ENCODE assay signal across 8 mouse cellular contexts in the genomic region with DNA sequence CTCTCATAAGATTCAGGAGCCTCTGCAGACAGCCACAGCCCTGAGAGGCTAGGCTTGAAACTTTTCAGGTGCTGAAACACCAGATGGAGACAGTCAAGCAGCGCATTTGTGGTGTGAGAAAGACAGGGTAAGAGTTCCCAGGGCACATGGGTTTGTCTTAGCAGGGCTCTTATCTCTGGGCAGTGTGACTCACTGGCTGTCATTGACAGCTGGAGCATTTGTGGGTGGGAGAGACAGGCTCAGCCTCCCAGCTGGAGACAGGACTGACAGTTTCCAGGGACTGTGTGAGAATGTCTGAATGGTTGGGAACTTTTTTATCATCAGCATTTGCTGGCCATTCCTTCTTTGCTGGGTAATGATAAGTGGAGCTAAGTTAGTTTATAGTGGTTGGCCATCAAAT. TPM values are rescaled to one million over a fixed set of nuclear protein-coding genes. Genes with fewer than 3 reads are reported as not detected.
DNase-seq lines count a peak whose midpoint lies in the region; ATAC-seq and TF ChIP-seq lines count a peak whose summit lies in the region.

No protein-coding gene starts in this region.

- H3K9ac ChIP-seq in liver, embryonic 13.5 days, result no peak overlapping the region

- H3K9me3 ChIP-seq in liver, embryonic 13.5 days (replicated peaks), result no peaks in the 10 kb centered on the region
- no peaks in the 10 kb centered on the region for H3K9me3 ChIP-seq in midbrain, embryonic 10.5 days (replicated peaks)

- no peak for DNase-seq in frontal cortex, adult 2 months (ENCODE audit: extremely low spot score in 1 of 2, low spot score in 1 of 2)
- DNase-seq in MEL-GATA-1-ER (ENCODE audit: extremely low read depth, low read depth), result peak; percentile 23
- peak; percentile 68 for DNase-seq in heart, adult 8-10 months (ENCODE audit: low spot score)
- DNase-seq in liver, embryonic 13.5 days, result peak; percentile 7
- no peak for DNase-seq in right cerebral cortex, postnatal 25 days
- DNase-seq in left cerebral cortex, adult 2 months (ENCODE audit: extremely low spot score in 1 of 2, low spot score in 2 of 2), result no peak
- no peak for DNase-seq in midbrain, embryonic 10.5 days (ENCODE audit: low spot score)

- H3K27ac ChIP-seq in liver, embryonic 13.5 days, result no peak overlapping the region
- H3K27ac ChIP-seq in left cerebral cortex, adult 2 months, result no peak overlapping the region
- no peak overlapping the region for H3K27ac ChIP-seq in midbrain, embryonic 10.5 days (replicated peaks)

- WGBS in liver, embryonic 13.5 days (ENCODE audit: insufficient replicate concordance), result 27% methylated on average over 1 of the region's 1 CpGs
- 89% methylated on average over 1 of the region's 1 CpGs for WGBS in midbrain, embryonic 10.5 days

- intact Hi-C loops in left cerebral cortex, adult 2 months (cut with DNase I), result no loop called here

- H3K4me3 ChIP-seq in liver, embryonic 13.5 days (replicated peaks), result no peak overlapping the region
- H3K4me3 ChIP-seq in left cerebral cortex, adult 2 months, result no peak overlapping the region
- no peak overlapping the region for H3K4me3 ChIP-seq in midbrain, embryonic 10.5 days

- no peaks in the 10 kb centered on the region for H3K4me1 ChIP-seq in liver, embryonic 13.5 days (replicated peaks)
- no peaks in the 10 kb centered on the region for H3K4me1 ChIP-seq in midbrain, embryonic 10.5 days

- TF ChIP-seq CTCF in left cerebral cortex, adult 2 months (IDR thresholded peaks at IDR 0.05), result no peak

- H3K27me3 ChIP-seq in liver, embryonic 13.5 days, result no peaks in the 10 kb centered on the region
- H3K27me3 ChIP-seq in midbrain, embryonic 10.5 days (ENCODE audit: low read depth, poor library complexity, severe bottlenecking), result no peaks in the 10 kb centered on the region

- no peak overlapping the region for H3K4me2 ChIP-seq in liver, embryonic 13.5 days

- no peaks in the 10 kb centered on the region for H3K36me3 ChIP-seq in liver, embryonic 13.5 days
- H3K36me3 ChIP-seq in midbrain, embryonic 10.5 days, result no peaks in the 10 kb centered on the region

- peak; percentile 41 for ATAC-seq in frontal cortex, adult (ENCODE audit: low TSS enrichment)
- ATAC-seq in liver, embryonic 13.5 days (ENCODE audit: low read depth), result peak; percentile 58; the same call in 1 of the 2 replicates

RNA-seq across cellular contexts. Expression of gene Vav3, which starts 53.9 kb away (rescaled TPM):
- polyA plus RNA-seq in frontal cortex, adult 2 months (2012; rRNA removed), result 4.5 and 4.7 TPM in 2 replicates
- total RNA-seq in heart, adult 8-10 months (2022), result 1 to 10 TPM; 3.2 to 6.0 (median 4.8) TPM
- 3.6 and 3.7 TPM in 2 replicates for polyA plus RNA-seq in liver, embryonic 13.5 days (2015; fragmentation: Nextera tagmentation; extraction: Ambion mirVana)
- total RNA-seq in left cerebral cortex, adult 2 months (2021), result 1 to 10 TPM; 5.7 to 9.1 TPM
- polyA plus RNA-seq in midbrain, embryonic 10.5 days (2016; fragmentation: Nextera tagmentation; extraction: Ambion mirVana), result 7.6 and 8.4 TPM in 2 replicates

Comparison
In these comparisons a context has a peak if more than half of its experiments do, and no peak if none do; other contexts are left out.
1. DNase-seq: peak in MEL-GATA-1-ER (single experiment), heart, adult 8-10 months (single experiment) and liver, embryonic 13.5 days (single experiment); none in frontal cortex, adult 2 months (0 of 2), right cerebral cortex, postnatal 25 days (single experiment), left cerebral cortex, adult 2 months (0 of 2) and midbrain, embryonic 10.5 days (single experiment).